Mouse (Mus musculus) spleen, adult 18-20 months (tissue): ENCODE results near the gene Kdm2b.

ENCODE experiments used
- DNase-seq, 2 experiments: peaks; one replicate each; pipeline ENCODE4 v3.0.0; 2022; ENCODE audit warnings: mixed read lengths in 2 of 2

The Kdm2b gene

GRCm38 (mm10) chr5:122832996-122833395 lies 156.6 kb downstream of the Kdm2b start:
- no peak for DNase-seq

GRCm38 (mm10) chr5:122832536-122832935 lies 157.1 kb downstream of the Kdm2b start:
- no peak for DNase-seq

GRCm38 (mm10) chr5:122825099-122825498 lies 164.5 kb downstream of the Kdm2b start:
- no peak for DNase-seq

- no peak for DNase-seq
Measured at GRCm38 (mm10) chr5:122824450-122824849, 165.2 kb downstream of the Kdm2b start.

GRCm38 (mm10) chr5:122823976-122824375 lies 165.6 kb downstream of the Kdm2b start:
- DNase-seq = no peak

- DNase-seq = no peak
Measured at GRCm38 (mm10) chr5:122822441-122822840, 167.2 kb downstream of the Kdm2b start.

GRCm38 (mm10) chr5:122821524-122821885 lies 168.1 kb downstream of the Kdm2b start:
- no peak for DNase-seq

GRCm38 (mm10) chr5:122820777-122821523 lies 168.7 kb downstream of the Kdm2b start, which contains the start of gene Anapc5:
Gene Anapc5 (minus strand): TSS chr5:122821339.
- peak; percentile 85 to 95 for DNase-seq
